Mouse (Mus musculus) cerebellum, adult (tissue): ENCODE results near the gene Cyp2j13.
"Not testable (repeated sequence)": the region's sequence is repeated elsewhere in the genome, so short reads cannot be mapped to it uniquely, and the experiment has no call there.

Experiments
- ATAC-seq: cut with Nextera tagmentation; 2 replicates; pipeline ENCODE4 v1.9.2; 2017; ENCODE audit warnings: mild to moderate bottlenecking, moderate library complexity, mixed read lengths; ENCODE audit not compliant: insufficient number of reproducible peaks, low FRiP score, low TSS enrichment

Cyp2j13 gene

GRCm38 (mm10) chr4:96077261-96078125, at the start of gene Cyp2j13:
TSS of gene Cyp2j13 (minus strand) at chr4:96077546.
- peak; percentile 96 for ATAC-seq

- no peak for ATAC-seq
These were observed 19.5 kb upstream of the Cyp2j13 start for GRCm38 (mm10) chr4:96096841-96097240.

GRCm38 (mm10) chr4:96091869-96092268, 14.5 kb upstream of the Cyp2j13 start:
- ATAC-seq, result no peak

GRCm38 (mm10) chr4:96089356-96090048, 12.2 kb upstream of the Cyp2j13 start:
- not testable (repeated sequence) for ATAC-seq

GRCm38 (mm10) chr4:96078308-96078707, 962 bp upstream of the Cyp2j13 start:
- no peak for ATAC-seq

- no peak for ATAC-seq
These were observed 15.3 kb downstream of the Cyp2j13 start for GRCm38 (mm10) chr4:96062045-96062444.

- no peak for ATAC-seq
These were observed 17.2 kb downstream of the Cyp2j13 start for GRCm38 (mm10) chr4:96060106-96060505.

GRCm38 (mm10) chr4:96028412-96028811, 48.9 kb downstream of the Cyp2j13 start:
- peak; percentile 64; the same call in 1 of the 2 replicates for ATAC-seq

- ATAC-seq, result no peak
These were observed 54.5 kb downstream of the Cyp2j13 start for GRCm38 (mm10) chr4:96022803-96023202.

- ATAC-seq, result no peak
These were observed 60.5 kb downstream of the Cyp2j13 start for GRCm38 (mm10) chr4:96016875-96017274.

GRCm38 (mm10) chr4:95982221-95982620, 95.1 kb downstream of the Cyp2j13 start:
- not testable (repeated sequence) for ATAC-seq
